Mouse (Mus musculus): ENCODE data around the gene Rarg. TPM values are rescaled to one million over a fixed set of nuclear protein-coding genes. Genes with fewer than 3 reads are reported as not detected.

Rarg gene
- polyA plus RNA-seq, 1 experiment = 23.7 TPM

- TF ChIP-seq CTCF (IDR thresholded peaks at IDR 0.05; ENCODE audit: borderline replicate concordance, control insufficient read depth, extremely low read depth, insufficient read depth, low read length, poor library complexity) (no peak), POLR2A (IDR thresholded peaks at IDR 0.05; ENCODE audit: control insufficient read depth, extremely low read depth, insufficient read depth, low read length, poor library complexity) (no peak)
- 38% methylated on average over 5 of the region's 5 CpGs for whole genome bisulfite sequencing
- H3K27ac ChIP-seq (ENCODE audit: control insufficient read depth, insufficient read depth, low read length) = no peak overlapping the region
- H3K36me3 ChIP-seq (ENCODE audit: control insufficient read depth, insufficient read depth, low read length) = no peaks in the 10 kb centered on the region
- no peaks in the 10 kb centered on the region for H3K4me1 ChIP-seq (replicated peaks; ENCODE audit: control insufficient read depth, insufficient read depth, low read length)
- DNase-seq = no peak
- H3K4me3 ChIP-seq (ENCODE audit: control insufficient read depth, insufficient read depth, low read length) = no peak overlapping the region
- no peaks in the 10 kb centered on the region for H3K27me3 ChIP-seq (ENCODE audit: control insufficient read depth, insufficient read depth, low read length)
Measured at GRCm38 (mm10) chr15:102192820-102193386, 64.4 kb downstream of the Rarg start.

- Histone ChIP-seq H3K27ac (ENCODE audit: control insufficient read depth, insufficient read depth, low read length) (no peak overlapping the region), H3K4me3 (ENCODE audit: control insufficient read depth, insufficient read depth, low read length) (no peak overlapping the region), H3K36me3 (ENCODE audit: control insufficient read depth, insufficient read depth, low read length) (no peaks in the 10 kb centered on the region), H3K4me1 (replicated peaks; ENCODE audit: control insufficient read depth, insufficient read depth, low read length) (no peaks in the 10 kb centered on the region), H3K27me3 (ENCODE audit: control insufficient read depth, insufficient read depth, low read length) (no peaks in the 10 kb centered on the region)
- 82% methylated on average over 7 of the region's 7 CpGs for WGBS
- TF ChIP-seq CTCF (IDR thresholded peaks at IDR 0.05; ENCODE audit: borderline replicate concordance, control insufficient read depth, extremely low read depth, insufficient read depth, low read length, poor library complexity) (no peak), POLR2A (IDR thresholded peaks at IDR 0.05; ENCODE audit: control insufficient read depth, extremely low read depth, insufficient read depth, low read length, poor library complexity) (no peak)
- no peak for DNase-seq
Measured at GRCm38 (mm10) chr15:102192271-102192812, 65.0 kb downstream of the Rarg start.

- no peak overlapping the region for H3K27ac ChIP-seq (ENCODE audit: control insufficient read depth, insufficient read depth, low read length)
Measured at GRCm38 (mm10) chr15:102191699-102192098, 65.6 kb downstream of the Rarg start.

GRCm38 (mm10) chr15:102188883-102189282 is 68.4 kb downstream of the Rarg start:
- H3K27me3 ChIP-seq (ENCODE audit: control insufficient read depth, insufficient read depth, low read length) = no peaks in the 10 kb centered on the region
- no peaks in the 10 kb centered on the region for H3K36me3 ChIP-seq (ENCODE audit: control insufficient read depth, insufficient read depth, low read length)
- WGBS = 94% methylated on average over 6 of the region's 6 CpGs
- no peak overlapping the region for H3K4me3 ChIP-seq (ENCODE audit: control insufficient read depth, insufficient read depth, low read length)
- H3K27ac ChIP-seq (ENCODE audit: control insufficient read depth, insufficient read depth, low read length) = no peak overlapping the region
- DNase-seq = no peak
- no peaks in the 10 kb centered on the region for H3K4me1 ChIP-seq (replicated peaks; ENCODE audit: control insufficient read depth, insufficient read depth, low read length)
- TF ChIP-seq CTCF (IDR thresholded peaks at IDR 0.05; ENCODE audit: borderline replicate concordance, control insufficient read depth, extremely low read depth, insufficient read depth, low read length, poor library complexity) = no peak

More at GRCm38 (mm10) chr15:102191699-102192098, 65.6 kb downstream of the Rarg start:
- Histone ChIP-seq H3K27me3 (ENCODE audit: control insufficient read depth, insufficient read depth, low read length) (no peaks in the 10 kb centered on the region), H3K36me3 (ENCODE audit: control insufficient read depth, insufficient read depth, low read length) (no peaks in the 10 kb centered on the region), H3K4me3 (ENCODE audit: control insufficient read depth, insufficient read depth, low read length) (no peak overlapping the region), H3K4me1 (replicated peaks; ENCODE audit: control insufficient read depth, insufficient read depth, low read length) (no peaks in the 10 kb centered on the region)
- TF ChIP-seq CTCF (IDR thresholded peaks at IDR 0.05; ENCODE audit: borderline replicate concordance, control insufficient read depth, extremely low read depth, insufficient read depth, low read length, poor library complexity) (no peak), POLR2A (IDR thresholded peaks at IDR 0.05; ENCODE audit: control insufficient read depth, extremely low read depth, insufficient read depth, low read length, poor library complexity) (no peak)
- WGBS = 94% methylated on average over 7 of the region's 7 CpGs
- DNase-seq = no peak

- H3K27ac ChIP-seq (ENCODE audit: control insufficient read depth, insufficient read depth, low read length) = no peak overlapping the region
- WGBS = 98% methylated on average over 10 of the region's 10 CpGs
- H3K4me1 ChIP-seq (replicated peaks; ENCODE audit: control insufficient read depth, insufficient read depth, low read length) = no peaks in the 10 kb centered on the region
- H3K36me3 ChIP-seq (ENCODE audit: control insufficient read depth, insufficient read depth, low read length) = no peaks in the 10 kb centered on the region
- no peaks in the 10 kb centered on the region for H3K27me3 ChIP-seq (ENCODE audit: control insufficient read depth, insufficient read depth, low read length)
- no peak for DNase-seq
- TF ChIP-seq POLR2A (IDR thresholded peaks at IDR 0.05; ENCODE audit: control insufficient read depth, extremely low read depth, insufficient read depth, low read length, poor library complexity) (no peak), CTCF (IDR thresholded peaks at IDR 0.05; ENCODE audit: borderline replicate concordance, control insufficient read depth, extremely low read depth, insufficient read depth, low read length, poor library complexity) (no peak)
- no peak overlapping the region for H3K4me3 ChIP-seq (ENCODE audit: control insufficient read depth, insufficient read depth, low read length)
Measured at GRCm38 (mm10) chr15:102188096-102188495, 69.2 kb downstream of the Rarg start.

GRCm38 (mm10) chr15:102186239-102186638 is 71.1 kb downstream of the Rarg start:
- 92% methylated on average over 11 of the region's 11 CpGs for WGBS
- no peaks in the 10 kb centered on the region for H3K36me3 ChIP-seq (ENCODE audit: control insufficient read depth, insufficient read depth, low read length)
- no peak for DNase-seq
- no peaks in the 10 kb centered on the region for H3K4me1 ChIP-seq (replicated peaks; ENCODE audit: control insufficient read depth, insufficient read depth, low read length)
- no peaks in the 10 kb centered on the region for H3K27me3 ChIP-seq (ENCODE audit: control insufficient read depth, insufficient read depth, low read length)
- no peak for TF ChIP-seq POLR2A (IDR thresholded peaks at IDR 0.05; ENCODE audit: control insufficient read depth, extremely low read depth, insufficient read depth, low read length, poor library complexity)
- no peak for TF ChIP-seq CTCF (IDR thresholded peaks at IDR 0.05; ENCODE audit: borderline replicate concordance, control insufficient read depth, extremely low read depth, insufficient read depth, low read length, poor library complexity)
- no peak overlapping the region for H3K4me3 ChIP-seq (ENCODE audit: control insufficient read depth, insufficient read depth, low read length)
- H3K27ac ChIP-seq (ENCODE audit: control insufficient read depth, insufficient read depth, low read length) = no peak overlapping the region

Other genes with a start within 250 kb of the Rarg start
- 197 and 219 TPM in 2 replicates for gene Krt18, start 229.3 kb downstream of the Rarg start, polyA plus RNA-seq (2012; rRNA removed)
- gene Eif4b, start 183.7 kb downstream of the Rarg start, polyA plus RNA-seq (2012; rRNA removed) = 99.3 and 108 TPM in 2 replicates
- 15.9 and 26.4 TPM in 2 replicates for gene Tns2, start 157.1 kb downstream of the Rarg start, polyA plus RNA-seq (2012; rRNA removed)
- 40.8 and 43.1 TPM in 2 replicates for gene Spryd3, start 121.3 kb downstream of the Rarg start, polyA plus RNA-seq (2012; rRNA removed)
- gene Igfbp6, start 113.2 kb downstream of the Rarg start, polyA plus RNA-seq (2012; rRNA removed) = 17.8 and 30.2 TPM in 2 replicates
- gene Soat2, start 107.0 kb downstream of the Rarg start, polyA plus RNA-seq (2012; rRNA removed) = 3.8 and 4.1 TPM in 2 replicates
- 69.6 and 71.9 TPM in 2 replicates for gene Zfp740, start 54.3 kb downstream of the Rarg start, polyA plus RNA-seq (2012; rRNA removed)
- 77.6 and 82.1 TPM in 2 replicates for gene Csad, start 52.8 kb downstream of the Rarg start, polyA plus RNA-seq (2012; rRNA removed)
- 72.6 and 82.8 TPM in 2 replicates for gene Itgb7, start 25.6 kb downstream of the Rarg start, polyA plus RNA-seq (2012; rRNA removed)
- 0.30 and 0.31 TPM in 2 replicates for gene Gm9918, start 13.0 kb upstream of the Rarg start, polyA plus RNA-seq (2012; rRNA removed)
- gene Mfsd5, start 21.9 kb upstream of the Rarg start, polyA plus RNA-seq (2012; rRNA removed) = 87.9 and 92.5 TPM in 2 replicates
- gene Espl1, start 38.7 kb upstream of the Rarg start, polyA plus RNA-seq (2012; rRNA removed) = 51.5 and 55.6 TPM in 2 replicates
- gene Pfdn5, start 68.6 kb upstream of the Rarg start, polyA plus RNA-seq (2012; rRNA removed) = 76.0 and 93.2 TPM in 2 replicates
- gene Myg1, start 74.2 kb upstream of the Rarg start, polyA plus RNA-seq (2012; rRNA removed) = 104 and 105 TPM in 2 replicates
- 106 and 107 TPM in 2 replicates for gene Aaas, start 93.3 kb upstream of the Rarg start, polyA plus RNA-seq (2012; rRNA removed)
- gene Sp7, start 109.7 kb upstream of the Rarg start, polyA plus RNA-seq (2012; rRNA removed) = 0.13 and 0.23 TPM in 2 replicates
- gene Sp1, start 148.6 kb upstream of the Rarg start, polyA plus RNA-seq (2012; rRNA removed) = 45.0 and 52.1 TPM in 2 replicates
- gene Amhr2, start 187.8 kb upstream of the Rarg start, polyA plus RNA-seq (2012; rRNA removed) = 0.65 and 1.7 TPM in 2 replicates
- 109 and 123 TPM in 2 replicates for gene Prr13, start 201.5 kb upstream of the Rarg start, polyA plus RNA-seq (2012; rRNA removed)
- gene Pcbp2, start 213.0 kb upstream of the Rarg start, polyA plus RNA-seq (2012; rRNA removed) = 846 and 935 TPM in 2 replicates
- not detected in 2 replicates for gene Gm10337, start 246.2 kb upstream of the Rarg start, polyA plus RNA-seq (2012; rRNA removed)